In the genomic region with DNA sequence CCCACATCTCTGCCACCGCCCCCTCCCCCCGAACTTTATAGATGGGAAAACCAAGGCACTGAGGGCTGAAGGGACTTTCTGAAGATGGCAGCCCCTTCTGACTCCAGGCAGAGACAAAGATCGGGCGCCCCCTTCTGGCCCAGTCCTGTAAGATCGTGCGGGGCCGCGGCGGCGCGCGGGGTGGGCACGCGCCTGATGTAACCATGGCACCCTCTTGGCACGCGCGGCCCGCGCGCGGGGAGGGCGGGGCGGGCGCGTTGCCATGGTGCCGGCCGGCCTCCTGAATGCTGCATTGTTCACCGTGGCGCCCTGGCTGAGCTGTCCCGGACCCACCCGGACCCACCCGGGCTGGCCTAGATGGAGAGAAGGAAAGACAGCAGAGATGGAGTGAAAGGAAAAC, we compare ENCODE assay signal across 1 mouse cellular context.
TF ChIP-seq lines count a peak whose summit lies in the region.

No protein-coding gene starts in this region.

TF ChIP-seq in CH12.LX, 34 proteins besides CTCF, POLR2A, EP300 and RAD21:
- TF ChIP-seq SMC3 (IDR thresholded peaks at IDR 0.05; ENCODE audit: low read depth, low read length) (peak; percentile 87), USF2 (conservative IDR thresholded peaks at IDR 0.05; ENCODE audit: low read depth, low read length) (no peak), ZMIZ1 (IDR thresholded peaks at IDR 0.05; ENCODE audit: low read depth, low read length) (no peak), KAT2A (IDR thresholded peaks at IDR 0.05; ENCODE audit: insufficient replicate concordance, low read length) (no peak), NRF1 (IDR thresholded peaks at IDR 0.05; ENCODE audit: low read depth, low read length) (peak; percentile 56), MXI1 (IDR thresholded peaks at IDR 0.05; ENCODE audit: low read depth, low read length) (peak; percentile 88), JUND (conservative IDR thresholded peaks at IDR 0.05; ENCODE audit: low read depth, low read length) (no peak), UBTF (IDR thresholded peaks at IDR 0.05; ENCODE audit: low read depth, low read length) (no peak), HCFC1 (IDR thresholded peaks at IDR 0.05; ENCODE audit: low read depth, low read length) (no peak), PAX5 (IDR thresholded peaks at IDR 0.05; ENCODE audit: low read length) (no peak), ZC3H11A (IDR thresholded peaks at IDR 0.05; ENCODE audit: low read depth, low read length) (no peak), TBP (conservative IDR thresholded peaks at IDR 0.05; ENCODE audit: low read depth, low read length) (no peak), USF1 (IDR thresholded peaks at IDR 0.05; ENCODE audit: low read depth, low read length) (no peak), IRF4 (IDR thresholded peaks at IDR 0.05; ENCODE audit: low read depth, low read length) (peak; percentile 36; the same call in 1 of the 2 replicates), MEF2A (IDR thresholded peaks at IDR 0.05; ENCODE audit: borderline replicate concordance, low read depth, low read length) (no peak), MAZ (IDR thresholded peaks at IDR 0.05; ENCODE audit: low read depth, low read length) (peak; percentile 60; the same call in 1 of the 2 replicates), BHLHE40 (IDR thresholded peaks at IDR 0.05; ENCODE audit: low read depth, low read length) (peak; percentile 95), GABPA (IDR thresholded peaks at IDR 0.05; ENCODE audit: insufficient replicate concordance, low read depth, low read length) (no peak), CHD1 (IDR thresholded peaks at IDR 0.05; ENCODE audit: low read depth, low read length) (no peak), E2F4 (IDR thresholded peaks at IDR 0.05; ENCODE audit: insufficient replicate concordance, low read depth, low read length) (no peak), RCOR1 (conservative IDR thresholded peaks at IDR 0.05; ENCODE audit: low read depth, low read length) (no peak), JUN (IDR thresholded peaks at IDR 0.05; ENCODE audit: insufficient read depth, low read depth, low read length) (no peak), SIN3A (IDR thresholded peaks at IDR 0.05; ENCODE audit: low read length) (no peak), NELFE (IDR thresholded peaks at IDR 0.05; ENCODE audit: low read depth, low read length) (no peak; the same call in 1 of the 2 replicates), ZNF384 (IDR thresholded peaks at IDR 0.05; ENCODE audit: low read depth, low read length) (no peak), ELF1 (IDR thresholded peaks at IDR 0.05; ENCODE audit: low read depth, low read length) (peak; percentile 40; the same call in 1 of the 2 replicates), ETS1 (conservative IDR thresholded peaks at IDR 0.05; ENCODE audit: low read depth, low read length) (no peak), POLR2AphosphoS2 (IDR thresholded peaks at IDR 0.05; ENCODE audit: low read depth, low read length) (no peak), ZKSCAN1 (IDR thresholded peaks at IDR 0.05; ENCODE audit: borderline replicate concordance, low read depth, low read length) (no peak), MAFK (IDR thresholded peaks at IDR 0.05; ENCODE audit: insufficient replicate concordance, low read length) (no peak), TCF12 (IDR thresholded peaks at IDR 0.05; ENCODE audit: low read depth, low read length) (no peak; the same call in 1 of the 2 replicates), CHD2 (IDR thresholded peaks at IDR 0.05; ENCODE audit: low read length) (no peak), MAX (IDR thresholded peaks at IDR 0.05; ENCODE audit: low read length) (no peak), MYC (IDR thresholded peaks at IDR 0.05; ENCODE audit: low read depth, low read length) (no peak)
